Mouse (Mus musculus) heart, adult 18-20 months (tissue): ENCODE measurements around the gene Nhlrc2. TPM values are rescaled to one million over a fixed set of nuclear protein-coding genes. Genes with fewer than 3 reads are reported as not detected.
A peak's percentile ranks its signal among the peaks of the same experiment; 100 is the strongest.
"Not testable (repeated sequence)": the region's sequence is repeated elsewhere in the genome, so short reads cannot be mapped to it uniquely, and the experiment has no call there.

ENCODE experiments used
- DNase-seq, 2 experiments: peaks; one replicate each; pipeline ENCODE4 v3.0.0; 2021 to 2022; ENCODE audit warnings: mixed read lengths in 1 of 2
- long read RNA-seq, 2 experiments: library from polyadenylated mRNA; stranded (forward); transcript quantifications; one replicate each; pipeline ENCODE4 v2.0.0; 2021
- total RNA-seq, 2 experiments: library from RNA; stranded (reverse); gene quantifications; 2 replicates each; pipeline ENCODE4 v1.2.3; 2021

Gene Nhlrc2
- 10 to 100 TPM; 23.6 to 26.1 TPM for total RNA-seq
- long read RNA-seq, experiment 1, full-length matches to known transcripts = 8 of 16 reads
- long read RNA-seq, experiment 1, partial matches to known transcripts = 1 of 16 reads
- long read RNA-seq, experiment 1, other reads (novel, unspliced or antisense) = 7 of 16 reads
- long read RNA-seq, experiment 2, full-length matches to known transcripts = 3 of 8 reads
- long read RNA-seq, experiment 2, partial matches to known transcripts = 1 of 8 reads
- long read RNA-seq, experiment 2, other reads (novel, unspliced or antisense) = 4 of 8 reads

GRCm38 (mm10) chr19:56548230-56549032, at the start of gene Nhlrc2:
Nhlrc2 (plus strand) TSS chr19:56548261.
- peak; percentile 94 for DNase-seq

- DNase-seq = not testable (repeated sequence)
Observed at GRCm38 (mm10) chr19:56503069-56503468, 45.0 kb upstream of the Nhlrc2 start.

- not testable (repeated sequence) for DNase-seq
Observed at GRCm38 (mm10) chr19:56503525-56503924, 44.5 kb upstream of the Nhlrc2 start.

GRCm38 (mm10) chr19:56511207-56511606, 36.9 kb upstream of the Nhlrc2 start:
- not testable (repeated sequence) for DNase-seq

- not testable (repeated sequence) for DNase-seq
Observed at GRCm38 (mm10) chr19:56513527-56513926, 34.5 kb upstream of the Nhlrc2 start.

GRCm38 (mm10) chr19:56519408-56519807, 28.7 kb upstream of the Nhlrc2 start:
- not testable (repeated sequence) for DNase-seq

- not testable (repeated sequence) for DNase-seq
Observed at GRCm38 (mm10) chr19:56530529-56530928, 17.5 kb upstream of the Nhlrc2 start.

GRCm38 (mm10) chr19:56531251-56531650, 16.8 kb upstream of the Nhlrc2 start:
- no peak for DNase-seq

- peak; percentile 41 to 61 for DNase-seq
Observed at GRCm38 (mm10) chr19:56533291-56534071, 14.6 kb upstream of the Nhlrc2 start.

GRCm38 (mm10) chr19:56534337-56534736, 13.7 kb upstream of the Nhlrc2 start:
- no peak for DNase-seq

GRCm38 (mm10) chr19:56535064-56535463, 13.0 kb upstream of the Nhlrc2 start:
- peak; percentile 44 to 51 for DNase-seq

- DNase-seq = no peak
Observed at GRCm38 (mm10) chr19:56535765-56536164, 12.3 kb upstream of the Nhlrc2 start.

- no peak for DNase-seq
Observed at GRCm38 (mm10) chr19:56543320-56543719, 4.7 kb upstream of the Nhlrc2 start.

- peak in 1 of 2 experiments; percentile 67 for DNase-seq
Observed at GRCm38 (mm10) chr19:56544681-56545388, 3.2 kb upstream of the Nhlrc2 start.

GRCm38 (mm10) chr19:56546031-56546430, 2.0 kb upstream of the Nhlrc2 start:
- DNase-seq = no peak

GRCm38 (mm10) chr19:56547456-56548229, 418 bp upstream of the Nhlrc2 start, which contains the start of gene Dclre1a:
Dclre1a (minus strand) TSS chr19:56548222.
- peak in 1 of 2 experiments; percentile 76 for DNase-seq

GRCm38 (mm10) chr19:56549033-56549680, 1.1 kb downstream of the Nhlrc2 start:
- no peak for DNase-seq

GRCm38 (mm10) chr19:56553177-56553576, 5.1 kb downstream of the Nhlrc2 start:
- DNase-seq = no peak

GRCm38 (mm10) chr19:56555972-56556371, 7.9 kb downstream of the Nhlrc2 start:
- peak; percentile 67 to 83 for DNase-seq

GRCm38 (mm10) chr19:56562433-56563138, 14.5 kb downstream of the Nhlrc2 start:
- DNase-seq = no peak
